Mouse (Mus musculus) heart, embryonic 14.5 days (tissue): ENCODE data around the gene Col18a1. TPM values are rescaled to one million over a fixed set of nuclear protein-coding genes. Genes with fewer than 3 reads are reported as not detected.
"Not testable (repeated sequence)": the region's sequence is repeated elsewhere in the genome, so short reads cannot be mapped to it uniquely, and the experiment has no call there.

Experiments
- ATAC-seq: fragments of 200-750 bp; cut with Nextera tagmentation; 2 replicates; pipeline ENCODE4 v1.8.0; 2017; ENCODE audit warnings: low read depth, moderate TSS enrichment; ENCODE audit not compliant: insufficient number of reproducible peaks, insufficient read depth, low FRiP score
- H3K27ac ChIP-seq, 2 experiments: fragments of 200-500 bp in 1 of 2; fragments of 300-500 bp in 1 of 2; sonication (generic) in 1 of 2; replicated peaks in 1 of 2; 2 replicates each; pipeline ENCODE4 v1.5.1; 2012 to 2014; ENCODE audit warnings: low read depth in 2 of 2, low read length in 2 of 2, control low read depth in 1 of 2, mild to moderate bottlenecking in 1 of 2, mixed read lengths in 1 of 2; ENCODE audit not compliant: control insufficient read depth in 1 of 2, insufficient read depth in 1 of 2
- H3K27me3 ChIP-seq: fragments of 300-500 bp; sonication (generic); 2 replicates; pipeline ENCODE4 v1.6.1; 2014; ENCODE audit warnings: mild to moderate bottlenecking, low read length, control low read depth; ENCODE audit not compliant: control insufficient read depth, insufficient read depth
- H3K36me3 ChIP-seq: fragments of 300-500 bp; sonication (generic); 2 replicates; pipeline ENCODE4 v1.6.1; 2014; ENCODE audit warnings: mild to moderate bottlenecking, control low read depth, low read length, mixed read lengths; ENCODE audit not compliant: control insufficient read depth, insufficient read depth
- H3K4me1 ChIP-seq, 2 experiments: fragments of 200-500 bp in 1 of 2; fragments of 300-500 bp in 1 of 2; sonication (generic) in 1 of 2; 2 replicates each; pipeline ENCODE4 v1.6.1; 2012 to 2014; ENCODE audit warnings: low read length in 2 of 2, control low read depth in 1 of 2, mixed read lengths in 1 of 2; ENCODE audit not compliant: control insufficient read depth in 2 of 2, insufficient read depth in 2 of 2
- H3K4me2 ChIP-seq: fragments of 300-500 bp; sonication (generic); 2 replicates; pipeline ENCODE4 v1.6.1; 2014; ENCODE audit warnings: mild to moderate bottlenecking, low read length
- H3K4me3 ChIP-seq, 2 experiments: fragments of 200-500 bp in 1 of 2; fragments of 300-500 bp in 1 of 2; sonication (generic) in 1 of 2; 2 replicates each; pipeline ENCODE4 v1.5.1; 2012 to 2014; ENCODE audit warnings: low read length in 2 of 2, mild to moderate bottlenecking in 2 of 2, control low read depth in 1 of 2, low read depth in 1 of 2, moderate library complexity in 1 of 2; ENCODE audit not compliant: control insufficient read depth in 1 of 2, insufficient read depth in 1 of 2
- H3K9ac ChIP-seq: fragments of 300-500 bp; sonication (generic); 2 replicates; pipeline ENCODE4 v1.6.1; 2014; ENCODE audit warnings: mild to moderate bottlenecking, low read length
- H3K9me3 ChIP-seq: fragments of 300-500 bp; sonication (generic); 2 replicates; pipeline ENCODE4 v1.6.1; 2016; ENCODE audit warnings: low read length, control low read depth; ENCODE audit not compliant: control insufficient read depth
- WGBS: fragments of 180-500 bp; shearing (Covaris S2); extraction: QIAGEN DNeasy Blood & Tissue Kit; methylation state at CpG from one replicate; pipeline ENCODE4 v1.1.7; 2014; 5-methylcytosine and 5-hydroxymethylcytosine counted together
- polyA plus RNA-seq: library from polyadenylated mRNA; unstranded; fragments of >200 nt; fragmentation: Nextera tagmentation; extraction: Ambion mirVana; gene quantifications from 2 replicates; pipeline ENCODE4 v1.2.1, GENCODE M21; 2014

The Col18a1 gene
- polyA plus RNA-seq, 1 experiment from 2014 or later = 102 TPM

- H3K27me3 ChIP-seq = no peaks in the 10 kb centered on the region
- H3K4me2 ChIP-seq = no peak overlapping the region
- H3K9ac ChIP-seq = no peak overlapping the region
- H3K9me3 ChIP-seq = no peaks in the 10 kb centered on the region
- no peak overlapping the region for H3K27ac ChIP-seq
- no peak overlapping the region for H3K4me3 ChIP-seq
- 81% methylated on average over 6 of the region's 6 CpGs for WGBS
- no peak for ATAC-seq
- peaks cover 27 to 37% of the 10 kb centered on the region in 2 experiments for H3K4me1 ChIP-seq
- peaks cover 5% of the 10 kb centered on the region; the same call in 1 of the 2 replicates for H3K36me3 ChIP-seq
These were observed 30.1 kb downstream of the Col18a1 start for GRCm38 (mm10) chr10:77136205-77136604.

GRCm38 (mm10) chr10:77135274-77135829, 31.0 kb downstream of the Col18a1 start:
- WGBS = 94% methylated on average over 5 of the region's 5 CpGs

GRCm38 (mm10) chr10:77134807-77135152, 31.6 kb downstream of the Col18a1 start:
- 17% methylated on average over 6 of the region's 6 CpGs for WGBS

More at GRCm38 (mm10) chr10:77135274-77135829, 31.0 kb downstream of the Col18a1 start:
- 0 out of 4 replicates have a peak overlapping the region, but pooled peaks of 1 of the 2 experiments have one; percentile 16 for H3K27ac ChIP-seq
- H3K36me3 ChIP-seq = peaks cover 5% of the 10 kb centered on the region; the same call in 1 of the 2 replicates
- no peak overlapping the region for H3K4me3 ChIP-seq
- H3K9me3 ChIP-seq = no peaks in the 10 kb centered on the region
- peaks cover 32 to 38% of the 10 kb centered on the region in 2 experiments for H3K4me1 ChIP-seq
- no peak for ATAC-seq
- H3K9ac ChIP-seq = no peak overlapping the region
- no peak overlapping the region for H3K4me2 ChIP-seq
- H3K27me3 ChIP-seq = no peaks in the 10 kb centered on the region

GRCm38 (mm10) chr10:77133951-77134806, 32.2 kb downstream of the Col18a1 start:
- Histone ChIP-seq H3K36me3 (peaks cover 5% of the 10 kb centered on the region; the same call in 1 of the 2 replicates), H3K27ac (peak overlapping the region in 1 of 2 experiments; percentile 29; a peak in 2 of 4 replicates), H3K9me3 (no peaks in the 10 kb centered on the region), H3K4me1 (peaks cover 29 to 38% of the 10 kb centered on the region in 2 experiments), H3K27me3 (no peaks in the 10 kb centered on the region), H3K4me3 (no peak overlapping the region), H3K9ac (no peak overlapping the region; the same call in 1 of the 2 replicates), H3K4me2 (no peak overlapping the region)
- ATAC-seq = no peak
- 35% methylated on average over 13 of the region's 13 CpGs for WGBS

More at GRCm38 (mm10) chr10:77134807-77135152, 31.6 kb downstream of the Col18a1 start:
- not testable (repeated sequence) for H3K9me3 ChIP-seq, H3K27me3 ChIP-seq, H3K4me3 ChIP-seq, H3K36me3 ChIP-seq, H3K9ac ChIP-seq, H3K4me2 ChIP-seq, ATAC-seq
- peak overlapping the region in 1 of 2 experiments; percentile 16; a peak in 2 of 4 replicates for H3K27ac ChIP-seq
- H3K4me1 ChIP-seq = peaks cover 29 to 38% of the 10 kb centered on the region in 2 experiments

GRCm38 (mm10) chr10:77132118-77132517, 34.2 kb downstream of the Col18a1 start:
- no peak overlapping the region for H3K9ac ChIP-seq
- H3K27me3 ChIP-seq = no peaks in the 10 kb centered on the region
- H3K4me3 ChIP-seq = no peak overlapping the region
- WGBS = 69% methylated on average over 11 of the region's 11 CpGs
- H3K36me3 ChIP-seq = peaks cover 5% of the 10 kb centered on the region; the same call in 1 of the 2 replicates
- ATAC-seq = no peak
- H3K4me1 ChIP-seq = peaks cover 26 to 35% of the 10 kb centered on the region in 2 experiments
- H3K27ac ChIP-seq = 0 out of 4 replicates have a peak overlapping the region, but pooled peaks of 1 of the 2 experiments have one; percentile 15
- H3K9me3 ChIP-seq = no peaks in the 10 kb centered on the region
- H3K4me2 ChIP-seq = no peak overlapping the region

- no peaks in the 10 kb centered on the region for H3K9me3 ChIP-seq
- no peak overlapping the region for H3K27ac ChIP-seq
- peaks cover 26 to 35% of the 10 kb centered on the region in 2 experiments for H3K4me1 ChIP-seq
- H3K4me2 ChIP-seq = no peak overlapping the region
- no peak overlapping the region for H3K9ac ChIP-seq
- no peaks in the 10 kb centered on the region for H3K27me3 ChIP-seq
- ATAC-seq = no peak
- no peak overlapping the region for H3K4me3 ChIP-seq
- H3K36me3 ChIP-seq = no peaks in the 10 kb centered on the region
- 68% methylated on average over 6 of the region's 6 CpGs for WGBS
These were observed 34.8 kb downstream of the Col18a1 start for GRCm38 (mm10) chr10:77131536-77131935.

- Histone ChIP-seq H3K4me2 (no peak overlapping the region), H3K9ac (no peak overlapping the region), H3K4me3 (no peak overlapping the region), H3K9me3 (no peaks in the 10 kb centered on the region), H3K36me3 (no peaks in the 10 kb centered on the region), H3K4me1 (peaks cover 25 to 41% of the 10 kb centered on the region in 2 experiments), H3K27ac (no peak overlapping the region), H3K27me3 (no peaks in the 10 kb centered on the region)
- peak; percentile 27; the same call in 1 of the 2 replicates for ATAC-seq
- WGBS = 43% methylated on average over 13 of the region's 13 CpGs
These were observed 35.6 kb downstream of the Col18a1 start for GRCm38 (mm10) chr10:77130561-77131240.
